Mouse (Mus musculus) naive thymus-derived CD4-positive, alpha-beta T cell, adult 2 months (primary cell): ENCODE measurements around the gene Fkbpl.
A peak's percentile ranks its signal among the peaks of the same experiment; 100 is the strongest.

Source experiments
- DNase-seq: peaks from one replicate; pipeline ENCODE4 v3.0.0-alpha.2; 2011; ENCODE audit warnings: low read depth

Fkbpl gene

GRCm38 (mm10) chr17:34644608-34645007 is at the start of gene Fkbpl:
Gene Fkbpl (plus strand): TSS chr17:34644764.
- peak; percentile 98 for DNase-seq

- no peak for DNase-seq
Measured at GRCm38 (mm10) chr17:34596098-34596497, 48.5 kb upstream of the Fkbpl start.

- no peak for DNase-seq
Measured at GRCm38 (mm10) chr17:34597566-34598095, 46.9 kb upstream of the Fkbpl start, which contains the start of gene Ager. Gene Ager (plus strand): TSS chr17:34597862.

GRCm38 (mm10) chr17:34599891-34600290 is 44.7 kb upstream of the Fkbpl start:
- no peak for DNase-seq

GRCm38 (mm10) chr17:34601796-34602195 is 42.8 kb upstream of the Fkbpl start:
- DNase-seq = no peak

GRCm38 (mm10) chr17:34603375-34604060 is 41.0 kb upstream of the Fkbpl start, which contains the start of gene Rnf5:
Gene Rnf5 (minus strand): TSS chr17:34603690.
- peak; percentile 100 for DNase-seq

- DNase-seq = peak; percentile 99
Measured at GRCm38 (mm10) chr17:34604061-34604508, 40.5 kb upstream of the Fkbpl start, which contains the start of gene Agpat1. Gene Agpat1 (plus strand): TSS chr17:34604262.

- peak; percentile 60 for DNase-seq
Measured at GRCm38 (mm10) chr17:34604511-34605237, 39.9 kb upstream of the Fkbpl start.

- peak; percentile 94 for DNase-seq
Measured at GRCm38 (mm10) chr17:34605609-34606008, 39.0 kb upstream of the Fkbpl start.

GRCm38 (mm10) chr17:34606186-34607039 is 38.2 kb upstream of the Fkbpl start:
- peak; percentile 49 for DNase-seq

GRCm38 (mm10) chr17:34607997-34608396 is 36.6 kb upstream of the Fkbpl start:
- no peak for DNase-seq

- DNase-seq = no peak
Measured at GRCm38 (mm10) chr17:34611050-34611449, 33.5 kb upstream of the Fkbpl start.

- DNase-seq = no peak
Measured at GRCm38 (mm10) chr17:34613054-34613645, 31.4 kb upstream of the Fkbpl start.

GRCm38 (mm10) chr17:34613830-34614229 is 30.7 kb upstream of the Fkbpl start:
- no peak for DNase-seq

GRCm38 (mm10) chr17:34615871-34616270 is 28.7 kb upstream of the Fkbpl start, which contains the start of gene Egfl8:
Gene Egfl8 (minus strand): TSS chr17:34615971.
- no peak for DNase-seq

- peak; percentile 90 for DNase-seq
Measured at GRCm38 (mm10) chr17:34618999-34619398, 25.6 kb upstream of the Fkbpl start.

- DNase-seq = no peak
Measured at GRCm38 (mm10) chr17:34621006-34621405, 23.6 kb upstream of the Fkbpl start.

- DNase-seq = no peak
Measured at GRCm38 (mm10) chr17:34623161-34623560, 21.4 kb upstream of the Fkbpl start.

- DNase-seq = no peak
Measured at GRCm38 (mm10) chr17:34624981-34625380, 19.6 kb upstream of the Fkbpl start.

- DNase-seq = no peak
Measured at GRCm38 (mm10) chr17:34626062-34626772, 18.3 kb upstream of the Fkbpl start.

GRCm38 (mm10) chr17:34626773-34627092 is 17.8 kb upstream of the Fkbpl start:
- DNase-seq = peak; percentile 63
